Mouse (Mus musculus) neural tube, embryonic 12.5 days (tissue): ENCODE measurements at regions not wholly inside any gene's neighbourhood (a gene's known extent, or its start where the extent isn't known, plus 50 kb on each side); places are given as distances from the start of the nearest gene placed in this dataset.

Source experiments
- ATAC-seq: fragments of 200-750 bp; cut with Nextera tagmentation; 2 replicates; pipeline ENCODE4 v1.8.0; 2017; ENCODE audit warnings: low read depth, mild to moderate bottlenecking, moderate TSS enrichment, moderate library complexity; ENCODE audit not compliant: low FRiP score
- H3K27ac ChIP-seq: fragments of 300-500 bp; sonication (generic); 2 replicates; pipeline ENCODE4 v1.5.1; 2016
- H3K27me3 ChIP-seq: fragments of 300-500 bp; sonication (generic); replicated peaks from 2 replicates; pipeline ENCODE4 v1.6.1; 2016; ENCODE audit warnings: mild to moderate bottlenecking
- H3K36me3 ChIP-seq: fragments of 300-500 bp; sonication (generic); 2 replicates; pipeline ENCODE4 v1.6.1; 2016; ENCODE audit warnings: mild to moderate bottlenecking
- H3K4me1 ChIP-seq: fragments of 300-500 bp; sonication (generic); 2 replicates; pipeline ENCODE4 v1.6.1; 2016
- H3K4me2 ChIP-seq: fragments of 300-500 bp; sonication (generic); replicated peaks from 2 replicates; pipeline ENCODE4 v1.6.1; 2016; ENCODE audit warnings: mild to moderate bottlenecking
- H3K4me3 ChIP-seq: fragments of 300-500 bp; sonication (generic); 2 replicates; pipeline ENCODE4 v1.5.1; 2016
- H3K9ac ChIP-seq: fragments of 300-500 bp; sonication (generic); 2 replicates; pipeline ENCODE4 v1.6.1; 2016; ENCODE audit warnings: mild to moderate bottlenecking
- H3K9me3 ChIP-seq: fragments of 300-500 bp; sonication (generic); 2 replicates; pipeline ENCODE4 v1.6.1; 2016; ENCODE audit warnings: mild to moderate bottlenecking
- WGBS: fragments of 180-500 bp; shearing (Covaris S2); methylation state at CpG from one replicate; pipeline ENCODE4 v1.1.7; 2016; 5-methylcytosine and 5-hydroxymethylcytosine counted together

GRCm38 (mm10) chr13:110907319-110907955 lies 347.4 kb upstream of the Actbl2 start:
- no peaks in the 10 kb centered on the region for H3K36me3 ChIP-seq
- H3K27ac ChIP-seq, result no peak overlapping the region
- 64% methylated on average over 6 of the region's 6 CpGs for WGBS
- no peak for ATAC-seq
- H3K9ac ChIP-seq, result no peak overlapping the region
- H3K4me2 ChIP-seq, result no peak overlapping the region
- H3K27me3 ChIP-seq, result no peaks in the 10 kb centered on the region
- H3K4me1 ChIP-seq, result no peaks in the 10 kb centered on the region
- no peak overlapping the region for H3K4me3 ChIP-seq
- no peaks in the 10 kb centered on the region for H3K9me3 ChIP-seq

- 90% methylated on average over 7 of the region's 7 CpGs for WGBS
- no peak overlapping the region for H3K9ac ChIP-seq
- ATAC-seq, result no peak
These were observed 342.9 kb upstream of the Actbl2 start for GRCm38 (mm10) chr13:110911866-110912265.

GRCm38 (mm10) chr13:110913177-110913576 lies 341.6 kb upstream of the Actbl2 start:
- 84% methylated on average over 4 of the region's 4 CpGs for WGBS

More at GRCm38 (mm10) chr13:110911866-110912265, 342.9 kb upstream of the Actbl2 start:
- no peaks in the 10 kb centered on the region for H3K4me1 ChIP-seq
- no peak overlapping the region for H3K4me3 ChIP-seq
- H3K27ac ChIP-seq, result no peak overlapping the region
- no peak overlapping the region for H3K4me2 ChIP-seq
- H3K36me3 ChIP-seq, result no peaks in the 10 kb centered on the region
- no peaks in the 10 kb centered on the region for H3K27me3 ChIP-seq
- H3K9me3 ChIP-seq, result no peaks in the 10 kb centered on the region

GRCm38 (mm10) chr13:110913687-110914086 lies 341.1 kb upstream of the Actbl2 start:
- no peak overlapping the region for H3K27ac ChIP-seq
- H3K4me2 ChIP-seq, result no peak overlapping the region
- H3K4me3 ChIP-seq, result no peak overlapping the region
- H3K4me1 ChIP-seq, result no peaks in the 10 kb centered on the region
- H3K9ac ChIP-seq, result no peak overlapping the region
- WGBS, result 92% methylated on average over 5 of the region's 5 CpGs
- no peaks in the 10 kb centered on the region for H3K36me3 ChIP-seq
- no peaks in the 10 kb centered on the region for H3K9me3 ChIP-seq
- no peak for ATAC-seq
- no peaks in the 10 kb centered on the region for H3K27me3 ChIP-seq

More at GRCm38 (mm10) chr13:110913177-110913576, 341.6 kb upstream of the Actbl2 start:
- Histone ChIP-seq H3K27me3 (no peaks in the 10 kb centered on the region), H3K36me3 (no peaks in the 10 kb centered on the region), H3K4me1 (no peaks in the 10 kb centered on the region), H3K4me3 (no peak overlapping the region), H3K9ac (no peak overlapping the region), H3K9me3 (no peaks in the 10 kb centered on the region), H3K4me2 (no peak overlapping the region), H3K27ac (no peak overlapping the region)
- ATAC-seq, result no peak

GRCm38 (mm10) chr13:110915161-110915560 lies 339.7 kb upstream of the Actbl2 start:
- H3K36me3 ChIP-seq, result no peaks in the 10 kb centered on the region
- no peaks in the 10 kb centered on the region for H3K27me3 ChIP-seq
- 70% methylated on average over 1 of the region's 1 CpGs for WGBS

GRCm38 (mm10) chr13:110923936-110924335 lies 330.9 kb upstream of the Actbl2 start:
- H3K9ac ChIP-seq, result no peak overlapping the region
- no peaks in the 10 kb centered on the region for H3K4me1 ChIP-seq
- no peak overlapping the region for H3K4me3 ChIP-seq
- ATAC-seq, result no peak
- no peaks in the 10 kb centered on the region for H3K27me3 ChIP-seq
- WGBS, result 91% methylated on average over 5 of the region's 5 CpGs
- H3K27ac ChIP-seq, result no peak overlapping the region
- H3K4me2 ChIP-seq, result no peak overlapping the region
- H3K9me3 ChIP-seq, result no peaks in the 10 kb centered on the region
- H3K36me3 ChIP-seq, result no peaks in the 10 kb centered on the region

More at GRCm38 (mm10) chr13:110915161-110915560, 339.7 kb upstream of the Actbl2 start:
- H3K9me3 ChIP-seq, result no peaks in the 10 kb centered on the region
- H3K4me2 ChIP-seq, result no peak overlapping the region
- no peak overlapping the region for H3K4me3 ChIP-seq
- no peak for ATAC-seq
- no peak overlapping the region for H3K27ac ChIP-seq
- H3K9ac ChIP-seq, result no peak overlapping the region
- no peaks in the 10 kb centered on the region for H3K4me1 ChIP-seq

GRCm38 (mm10) chr13:110924897-110925296 lies 329.9 kb upstream of the Actbl2 start:
- H3K9ac ChIP-seq, result no peak overlapping the region
- no peaks in the 10 kb centered on the region for H3K27me3 ChIP-seq
- H3K4me2 ChIP-seq, result no peak overlapping the region
- no peak for ATAC-seq
- no peaks in the 10 kb centered on the region for H3K9me3 ChIP-seq
- no peak overlapping the region for H3K27ac ChIP-seq
- WGBS, result 91% methylated on average over 3 of the region's 3 CpGs
- no peaks in the 10 kb centered on the region for H3K4me1 ChIP-seq
- no peaks in the 10 kb centered on the region for H3K36me3 ChIP-seq
- no peak overlapping the region for H3K4me3 ChIP-seq

GRCm38 (mm10) chr13:110928143-110928542 lies 326.7 kb upstream of the Actbl2 start:
- no peaks in the 10 kb centered on the region for H3K36me3 ChIP-seq
- H3K27me3 ChIP-seq, result no peaks in the 10 kb centered on the region
- no peak for ATAC-seq
- no peaks in the 10 kb centered on the region for H3K9me3 ChIP-seq
- WGBS, result 77% methylated on average over 3 of the region's 3 CpGs
- H3K4me3 ChIP-seq, result no peak overlapping the region
- H3K9ac ChIP-seq, result no peak overlapping the region
- no peak overlapping the region for H3K27ac ChIP-seq
- no peak overlapping the region for H3K4me2 ChIP-seq
- no peaks in the 10 kb centered on the region for H3K4me1 ChIP-seq

- Histone ChIP-seq H3K9ac (no peak overlapping the region), H3K4me2 (no peak overlapping the region), H3K4me3 (no peak overlapping the region), H3K27ac (no peak overlapping the region), H3K36me3 (no peaks in the 10 kb centered on the region), H3K27me3 (no peaks in the 10 kb centered on the region), H3K4me1 (no peaks in the 10 kb centered on the region), H3K9me3 (no peaks in the 10 kb centered on the region)
- ATAC-seq, result no peak
- WGBS, result 88% methylated on average over 3 of the region's 3 CpGs
These were observed 325.9 kb upstream of the Actbl2 start for GRCm38 (mm10) chr13:110928894-110929293.

GRCm38 (mm10) chr13:110929579-110929978 lies 325.2 kb upstream of the Actbl2 start:
- H3K4me1 ChIP-seq, result no peaks in the 10 kb centered on the region
- no peak for ATAC-seq

GRCm38 (mm10) chr13:110941587-110941986 lies 313.2 kb upstream of the Actbl2 start:
- Histone ChIP-seq H3K36me3 (no peaks in the 10 kb centered on the region), H3K4me1 (no peaks in the 10 kb centered on the region), H3K9me3 (no peaks in the 10 kb centered on the region), H3K4me3 (no peak overlapping the region), H3K4me2 (no peak overlapping the region), H3K27ac (no peak overlapping the region), H3K27me3 (no peaks in the 10 kb centered on the region), H3K9ac (no peak overlapping the region)
- ATAC-seq, result no peak
- WGBS, result 78% methylated on average over 1 of the region's 1 CpGs

More at GRCm38 (mm10) chr13:110929579-110929978, 325.2 kb upstream of the Actbl2 start:
- Histone ChIP-seq H3K9me3 (no peaks in the 10 kb centered on the region), H3K4me2 (no peak overlapping the region), H3K27me3 (no peaks in the 10 kb centered on the region), H3K36me3 (no peaks in the 10 kb centered on the region), H3K9ac (no peak overlapping the region), H3K4me3 (no peak overlapping the region), H3K27ac (no peak overlapping the region)
- WGBS, result 95% methylated on average over 1 of the region's 1 CpGs

GRCm38 (mm10) chr13:110942986-110943644 lies 311.7 kb upstream of the Actbl2 start:
- ATAC-seq, result no peak
- H3K4me2 ChIP-seq, result no peak overlapping the region
- WGBS, result 80% methylated on average over 4 of the region's 4 CpGs

GRCm38 (mm10) chr13:110944061-110944460 lies 310.8 kb upstream of the Actbl2 start:
- Histone ChIP-seq H3K36me3 (no peaks in the 10 kb centered on the region), H3K27me3 (no peaks in the 10 kb centered on the region), H3K9ac (no peak overlapping the region), H3K9me3 (no peaks in the 10 kb centered on the region), H3K4me2 (no peak overlapping the region), H3K4me1 (no peaks in the 10 kb centered on the region), H3K27ac (no peak overlapping the region), H3K4me3 (no peak overlapping the region)
- 70% methylated on average over 4 of the region's 4 CpGs for WGBS
- no peak for ATAC-seq

More at GRCm38 (mm10) chr13:110942986-110943644, 311.7 kb upstream of the Actbl2 start:
- Histone ChIP-seq H3K9me3 (no peaks in the 10 kb centered on the region), H3K4me1 (no peaks in the 10 kb centered on the region), H3K36me3 (no peaks in the 10 kb centered on the region), H3K27ac (no peak overlapping the region), H3K4me3 (no peak overlapping the region), H3K9ac (no peak overlapping the region), H3K27me3 (no peaks in the 10 kb centered on the region)
